Mouse (Mus musculus) left cerebral cortex, postnatal 10 days (tissue): ENCODE measurements at regions not wholly inside any gene's neighbourhood (a gene's known extent, or its start where the extent isn't known, plus 50 kb on each side); places are given as distances from the start of the nearest gene placed in this dataset.

Experiments
- DNase-seq, 2 experiments: peaks; one replicate each; pipeline ENCODE4 v3.0.0; 2021 to 2022; ENCODE audit warnings: low spot score in 2 of 2, mixed read lengths in 1 of 2; ENCODE audit errors: extremely low spot score in 1 of 2
- intact Hi-C: fragments of 180-260 bp; cut with DNase I; formaldehyde crosslinking; loops from one replicate; pipeline ENCODE4 v1.15.1; 2025

DNA sequence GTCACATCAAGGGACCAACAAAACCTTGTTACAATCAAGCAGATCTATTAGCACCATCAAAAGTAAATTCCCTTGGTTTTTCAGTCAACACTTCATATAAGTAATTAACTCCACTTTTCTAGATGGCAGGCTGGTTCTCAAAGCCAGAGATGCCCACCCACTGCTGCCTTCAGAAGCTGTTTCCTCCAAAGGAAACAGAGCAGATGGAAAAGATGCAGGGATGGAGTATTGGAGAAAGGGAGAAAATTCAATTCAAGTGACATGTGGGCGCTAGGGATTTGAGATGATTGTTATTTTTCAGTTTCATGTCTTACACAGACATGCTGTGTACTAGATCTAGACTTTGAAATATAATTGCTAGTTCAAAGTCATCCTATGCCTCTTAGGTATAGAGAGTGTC, 705.1 kb downstream of the Edem1 start:
- intact Hi-C loops, result no loop called here
- DNase-seq, result peak in 1 of 2 experiments; percentile 4

DNA sequence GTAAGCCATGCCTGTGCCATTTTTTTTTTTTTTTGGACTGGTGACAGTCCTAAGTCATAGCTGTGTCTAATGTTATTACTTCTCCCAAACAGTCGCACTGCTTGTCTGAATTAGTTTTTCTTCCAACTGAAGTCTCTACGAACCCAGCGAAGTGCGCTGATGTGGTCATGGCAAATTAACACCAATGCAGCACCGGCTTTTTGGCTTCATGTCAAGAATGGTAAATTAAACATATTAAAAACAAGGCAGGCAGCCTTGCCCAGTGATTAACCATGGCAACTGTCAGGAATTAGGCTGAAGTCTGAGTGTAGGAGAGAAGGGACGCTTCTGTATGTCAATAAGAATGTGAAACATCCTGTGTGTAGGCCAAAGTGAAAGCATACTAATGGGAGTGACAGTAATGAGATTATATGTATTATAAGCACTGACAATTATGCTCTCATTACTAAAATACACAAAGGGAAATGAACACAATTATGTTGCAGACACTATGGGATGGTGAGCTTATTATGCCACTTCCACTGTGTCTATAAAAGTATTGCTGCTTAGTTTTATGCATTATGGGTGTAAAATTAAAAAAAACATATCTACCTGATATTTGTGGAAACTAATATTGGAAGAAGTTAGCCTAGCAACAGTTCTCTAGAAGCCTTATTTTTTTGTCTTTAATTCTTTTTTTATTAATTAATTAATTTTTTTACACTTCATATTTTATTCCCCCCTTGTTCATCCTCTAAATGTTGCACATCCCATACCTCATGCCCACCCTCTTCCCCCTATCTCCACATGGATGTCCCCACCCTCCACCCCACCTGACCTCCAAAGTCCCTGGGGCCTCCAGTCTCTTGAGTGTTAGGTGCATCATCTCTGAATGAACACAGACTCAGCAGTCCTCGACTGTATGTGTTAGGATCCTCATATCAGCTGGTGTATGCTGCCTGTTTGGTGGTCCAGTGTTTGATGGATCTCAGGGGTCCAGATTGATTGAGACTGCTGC, 714.8 kb downstream of the Edem1 start:
- intact Hi-C loops, result no loop called here
- DNase-seq, result peak in 1 of 2 experiments; percentile 4

DNA sequence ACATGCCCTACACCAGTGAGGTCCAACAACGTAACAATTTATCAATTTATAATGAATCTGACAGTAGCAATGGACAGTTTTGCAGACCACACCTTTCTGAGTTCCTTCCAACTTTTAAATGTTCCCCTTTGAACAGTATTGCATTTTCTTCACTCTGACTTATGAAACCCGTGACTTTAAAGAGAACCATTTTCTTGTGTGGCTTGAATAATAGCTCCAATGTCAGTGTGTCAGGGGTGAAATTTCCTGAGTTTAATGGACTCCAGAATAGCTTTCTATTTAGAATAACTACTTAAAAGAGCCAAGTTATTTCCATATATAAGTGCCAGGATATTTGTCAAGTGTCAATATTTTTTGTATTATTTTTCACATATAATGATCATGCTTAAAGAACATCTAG, 723.9 kb downstream of the Edem1 start:
- no peak for DNase-seq
- intact Hi-C loops, result no loop called here
